Mouse (Mus musculus) forebrain, embryonic 13.5 days (tissue): ENCODE data around the gene Gnpat. TPM values are rescaled to one million over a fixed set of nuclear protein-coding genes. Genes with fewer than 3 reads are reported as not detected.

Experiments used
- ATAC-seq: fragments of 200-750 bp; cut with Nextera tagmentation; 2 replicates; pipeline ENCODE4 v1.8.0; 2017
- H3K27ac ChIP-seq: fragments of 300-500 bp; sonication (generic); 2 replicates; pipeline ENCODE4 v1.5.1; 2015; ENCODE audit warnings: inconsistent platforms, mild to moderate bottlenecking, moderate library complexity
- H3K27me3 ChIP-seq: fragments of 300-500 bp; sonication (generic); 2 replicates; pipeline ENCODE4 v1.6.1; 2015; ENCODE audit warnings: mild to moderate bottlenecking, inconsistent platforms
- H3K36me3 ChIP-seq: fragments of 300-500 bp; sonication (generic); 2 replicates; pipeline ENCODE4 v1.6.1; 2015; ENCODE audit warnings: mild to moderate bottlenecking, inconsistent platforms; ENCODE audit not compliant: poor library complexity, severe bottlenecking
- H3K4me1 ChIP-seq: fragments of 300-500 bp; sonication (generic); 2 replicates; pipeline ENCODE4 v1.6.1; 2015; ENCODE audit warnings: inconsistent platforms
- H3K4me2 ChIP-seq: fragments of 300-500 bp; sonication (generic); 2 replicates; pipeline ENCODE4 v1.6.1; 2015; ENCODE audit warnings: inconsistent platforms, mild to moderate bottlenecking, moderate library complexity
- H3K4me3 ChIP-seq: fragments of 300-500 bp; sonication (generic); 2 replicates; pipeline ENCODE4 v1.5.1; 2015; ENCODE audit warnings: mild to moderate bottlenecking, inconsistent platforms
- H3K9ac ChIP-seq: fragments of 300-500 bp; sonication (generic); 2 replicates; pipeline ENCODE4 v1.6.1; 2015; ENCODE audit warnings: mild to moderate bottlenecking, inconsistent platforms
- H3K9me3 ChIP-seq: fragments of 300-500 bp; sonication (generic); replicated peaks from 2 replicates; pipeline ENCODE4 v1.6.1; 2016; ENCODE audit warnings: inconsistent platforms
- WGBS: fragments of 180-500 bp; shearing (Covaris S2); methylation state at CpG from one replicate; pipeline ENCODE4 v1.1.7; 2015; 5-methylcytosine and 5-hydroxymethylcytosine counted together
- polyA plus RNA-seq: library from polyadenylated mRNA; unstranded; fragments of >200 nt; fragmentation: Nextera tagmentation; extraction: Ambion mirVana; gene quantifications from 2 replicates; pipeline ENCODE4 v1.2.1, GENCODE M21; 2015

The Gnpat gene
- polyA plus RNA-seq, 1 experiment from 2014 or later = 100 TPM

DNA sequence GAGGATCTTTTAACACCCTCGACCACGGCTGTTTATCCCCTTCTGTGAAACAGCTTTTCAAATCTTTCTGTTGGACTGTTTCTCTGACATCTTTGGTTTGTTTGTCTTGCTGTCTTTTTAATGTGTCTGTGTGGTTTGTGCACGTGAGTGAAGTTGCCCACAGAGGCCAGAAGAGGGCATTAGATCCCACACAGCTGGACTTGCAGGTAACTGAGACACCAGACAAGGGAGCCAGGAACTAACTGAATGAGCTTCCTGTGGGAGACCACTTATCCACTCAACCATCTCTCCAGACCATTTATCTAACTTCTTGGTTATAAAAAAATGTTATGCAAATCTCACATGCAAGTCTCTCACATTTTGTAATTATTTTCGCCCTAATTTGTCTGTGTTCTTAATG is 67.8 kb downstream of the Gnpat start:
- Histone ChIP-seq H3K4me3 (no peak overlapping the region), H3K4me2 (no peak overlapping the region), H3K9me3 (0 out of 2 replicates have a peak, but pooled peaks cover 5% of the 10 kb centered on the region), H3K27ac (no peak overlapping the region), H3K36me3 (peaks cover 16% of the 10 kb centered on the region), H3K9ac (no peak overlapping the region), H3K4me1 (0 out of 2 replicates have a peak, but pooled peaks cover 6% of the 10 kb centered on the region), H3K27me3 (no peaks in the 10 kb centered on the region)
- ATAC-seq = no peak
- 93% methylated on average over 4 of the region's 4 CpGs for WGBS

DNA sequence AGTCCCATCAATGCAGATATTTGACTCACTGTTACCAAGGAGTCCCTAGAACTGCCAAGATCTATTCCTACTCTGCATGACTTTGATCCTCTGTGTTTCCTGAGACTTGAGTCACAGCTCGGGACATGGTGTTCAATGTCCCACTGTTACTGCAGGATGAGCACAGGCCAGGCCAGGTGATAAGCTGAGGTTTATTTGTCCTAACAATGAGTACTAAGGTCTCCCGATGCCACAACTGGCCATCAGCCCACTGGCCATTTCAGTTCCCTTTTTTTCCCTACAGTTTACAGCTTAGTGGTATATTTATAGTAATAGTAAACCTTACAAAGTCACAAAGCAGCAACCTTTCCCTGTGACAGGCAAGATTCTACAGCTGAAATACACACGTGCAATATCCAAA is 69.6 kb downstream of the Gnpat start:
- H3K9me3 ChIP-seq = 0 out of 2 replicates have a peak, but pooled peaks cover 5% of the 10 kb centered on the region
- H3K27ac ChIP-seq = no peak overlapping the region
- no peak overlapping the region for H3K9ac ChIP-seq
- no peaks in the 10 kb centered on the region for H3K4me1 ChIP-seq
- 93% methylated on average over 3 of the region's 3 CpGs for WGBS
- no peak overlapping the region for H3K4me2 ChIP-seq
- no peak overlapping the region for H3K4me3 ChIP-seq
- no peak for ATAC-seq
- peaks cover 14% of the 10 kb centered on the region; the same call in 1 of the 2 replicates for H3K36me3 ChIP-seq
- no peaks in the 10 kb centered on the region for H3K27me3 ChIP-seq

DNA sequence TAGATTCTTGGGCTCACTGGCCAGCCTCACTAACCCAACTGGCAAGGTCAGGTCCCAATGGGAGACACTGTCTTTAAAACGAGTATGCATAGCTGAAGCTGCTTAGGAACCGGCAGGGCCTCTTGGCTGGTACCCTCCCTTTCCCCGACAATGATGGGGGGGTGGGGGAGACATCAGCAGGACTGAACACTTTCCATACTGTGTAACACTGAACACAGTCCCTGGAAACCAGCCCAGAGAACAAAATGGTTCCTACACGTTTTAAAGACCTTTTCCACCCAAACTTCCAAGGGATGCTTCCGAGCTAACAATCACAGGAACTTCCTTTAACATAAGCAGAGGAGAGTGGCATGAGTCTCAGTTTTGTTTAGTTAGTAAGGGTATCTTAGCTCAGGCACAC is 72.3 kb downstream of the Gnpat start:
- no peak for ATAC-seq
- 90% methylated on average over 5 of the region's 5 CpGs for WGBS
- H3K36me3 ChIP-seq = peaks cover 32% of the 10 kb centered on the region
- H3K4me3 ChIP-seq = no peak overlapping the region
- no peaks in the 10 kb centered on the region for H3K27me3 ChIP-seq
- H3K9ac ChIP-seq = no peak overlapping the region
- 0 out of 2 replicates have a peak, but pooled peaks cover 5% of the 10 kb centered on the region for H3K9me3 ChIP-seq
- no peak overlapping the region for H3K27ac ChIP-seq
- no peaks in the 10 kb centered on the region for H3K4me1 ChIP-seq
- H3K4me2 ChIP-seq = no peak overlapping the region

DNA sequence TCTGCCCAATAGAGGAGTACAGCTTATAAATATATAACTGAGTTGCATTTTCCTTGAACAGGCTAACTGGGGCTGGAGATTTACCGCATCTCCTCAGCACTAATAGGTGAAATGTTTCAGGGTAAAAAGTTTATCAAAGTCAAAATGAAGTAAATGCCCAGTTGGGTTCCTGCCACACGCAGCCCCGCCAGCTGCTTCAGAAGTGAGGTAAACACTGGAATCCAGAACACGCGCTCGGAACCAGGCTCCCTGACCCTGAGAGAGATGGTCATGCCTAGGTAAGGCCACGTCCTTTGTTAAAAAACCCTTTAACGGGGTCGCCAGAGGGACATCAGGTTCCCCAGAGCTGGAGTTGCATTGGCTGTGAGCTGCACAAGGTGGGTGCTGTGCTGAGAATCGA is 73.9 kb downstream of the Gnpat start:
- no peak for ATAC-seq
- Histone ChIP-seq H3K27ac (no peak overlapping the region), H3K9ac (no peak overlapping the region), H3K27me3 (no peaks in the 10 kb centered on the region), H3K4me3 (no peak overlapping the region), H3K36me3 (peaks cover 44% of the 10 kb centered on the region), H3K4me1 (no peaks in the 10 kb centered on the region), H3K4me2 (no peak overlapping the region), H3K9me3 (no peaks in the 10 kb centered on the region)
- 95% methylated on average over 10 of the region's 10 CpGs for WGBS

DNA sequence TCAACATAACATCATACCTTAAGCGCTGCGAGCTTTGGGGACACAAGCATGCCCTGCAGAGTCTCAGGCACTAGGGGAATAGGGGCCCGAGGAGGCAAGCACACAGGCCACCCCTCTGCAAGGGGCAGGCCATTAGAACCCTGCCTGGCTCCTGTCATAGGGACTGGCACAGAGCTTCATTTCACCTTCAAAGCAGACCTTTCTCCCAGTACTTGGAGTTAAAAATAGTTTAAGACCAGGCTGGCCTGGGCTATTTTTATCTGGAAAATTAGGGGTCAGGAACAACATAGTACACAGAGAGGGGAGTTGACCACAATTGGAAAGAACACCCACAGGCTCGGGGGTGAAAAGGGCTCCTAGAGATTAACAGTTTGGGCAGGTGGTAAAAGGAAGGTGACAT is 74.5 kb downstream of the Gnpat start:
- Histone ChIP-seq H3K9me3 (no peaks in the 10 kb centered on the region), H3K4me3 (no peak overlapping the region), H3K4me2 (no peak overlapping the region), H3K9ac (no peak overlapping the region), H3K4me1 (no peaks in the 10 kb centered on the region), H3K27ac (no peak overlapping the region), H3K27me3 (no peaks in the 10 kb centered on the region), H3K36me3 (peaks cover 46% of the 10 kb centered on the region)
- ATAC-seq = no peak
- 97% methylated on average over 4 of the region's 4 CpGs for WGBS

Other genes starting within 250 kb of the Gnpat start
- 18.0 and 19.2 TPM in 2 replicates for gene 2310022B05Rik, start 199.7 kb upstream of the Gnpat start, polyA plus RNA-seq
- gene Ttc13, start 141.1 kb upstream of the Gnpat start, polyA plus RNA-seq = 48.4 and 54.8 TPM in 2 replicates
- 29.9 and 36.0 TPM in 2 replicates for gene Arv1, start 140.9 kb upstream of the Gnpat start, polyA plus RNA-seq
- 0.34 and 0.36 TPM in 2 replicates for gene Fam89a, start 111.2 kb upstream of the Gnpat start, polyA plus RNA-seq
- gene Trim67, start 69.9 kb upstream of the Gnpat start, polyA plus RNA-seq = 9.4 and 9.8 TPM in 2 replicates
- 48.0 and 48.3 TPM in 2 replicates for gene 2810004N23Rik, start 87 bp downstream of the Gnpat start, polyA plus RNA-seq
- gene Exoc8, start 34.7 kb downstream of the Gnpat start, polyA plus RNA-seq = 10.3 and 11.1 TPM in 2 replicates
- 9.6 and 9.8 TPM in 2 replicates for gene Sprtn, start 34.9 kb downstream of the Gnpat start, polyA plus RNA-seq
- gene Egln1, start 86.3 kb downstream of the Gnpat start, polyA plus RNA-seq = 18.0 and 18.7 TPM in 2 replicates
- gene Tsnax, start 150.0 kb downstream of the Gnpat start, polyA plus RNA-seq = 128 and 133 TPM in 2 replicates
- gene Disc1, start 191.2 kb downstream of the Gnpat start, polyA plus RNA-seq = 0.78 and 0.80 TPM in 2 replicates